Comparison of ENCODE assay signal across 9 mouse cellular contexts in the genomic region with DNA sequence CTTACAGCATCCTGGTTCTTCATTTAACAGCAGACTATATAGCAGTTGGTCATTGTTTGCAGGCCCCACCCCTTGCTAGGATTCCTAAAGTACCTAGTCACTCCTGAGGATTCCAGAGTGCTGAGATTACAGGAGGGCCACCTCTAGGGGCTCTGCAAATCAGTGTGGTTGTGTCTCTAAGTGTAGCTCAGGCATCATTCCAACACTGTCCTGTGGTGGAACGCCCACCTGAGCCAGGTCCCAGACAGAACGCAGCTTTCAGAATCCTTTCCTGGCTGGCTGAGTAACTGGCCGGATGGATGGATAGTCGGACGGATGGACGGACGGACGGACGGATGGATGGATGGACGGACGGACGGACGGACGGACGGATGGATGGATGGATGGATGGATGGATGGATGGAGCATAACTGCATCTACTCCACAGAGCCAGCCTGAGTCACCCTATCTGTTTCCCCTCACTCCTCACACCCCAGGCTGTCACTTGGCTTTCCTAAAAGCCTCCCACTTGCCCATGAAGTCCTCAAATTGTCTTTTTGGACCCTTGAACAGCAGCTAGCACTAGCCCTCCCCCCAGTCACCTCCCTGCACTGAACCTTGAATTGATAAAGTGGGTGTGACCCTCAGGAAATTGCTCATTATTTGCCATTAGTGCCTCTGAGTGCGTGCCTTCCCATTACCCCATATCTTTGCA. TPM values are rescaled to one million over a fixed set of nuclear protein-coding genes. Genes with fewer than 3 reads are reported as not detected.
A peak's percentile ranks its signal among the peaks of the same experiment; 100 is the strongest.
DNase-seq lines count a peak whose midpoint lies in the region; ATAC-seq and TF ChIP-seq lines count a peak whose summit lies in the region.
"Had no signal": no experiment of that assay in that cellular context is flagged by ENCODE, and none has a peak within 500 bp of the region (broad histone marks: within the 10 kb centered on the region; RNA-seq: fewer than 3 reads in every experiment).

No protein-coding gene starts in this region.

- 76% methylated on average over 16 of the region's 16 CpGs for WGBS in kidney, adult 2 months
- 73% methylated on average over 16 of the region's 16 CpGs for WGBS in embryonic facial prominence, embryonic 10.5 days
- WGBS in hindbrain, embryonic 14.5 days, result 77% methylated on average over 16 of the region's 16 CpGs
- WGBS in midbrain, embryonic 13.5 days, result 80% methylated on average over 16 of the region's 16 CpGs

- no peaks in the 10 kb centered on the region for H3K9me3 ChIP-seq in embryonic facial prominence, embryonic 10.5 days
- no peaks in the 10 kb centered on the region for H3K9me3 ChIP-seq in hindbrain, embryonic 14.5 days (ENCODE audit: control insufficient read depth, low read length)
- no peaks in the 10 kb centered on the region for H3K9me3 ChIP-seq in midbrain, embryonic 13.5 days

- H3K4me1 ChIP-seq in kidney, adult 2 months (ENCODE audit: control insufficient read depth, insufficient read depth, low read length), result peaks cover 12% of the 10 kb centered on the region; the same call in 1 of the 2 replicates
- H3K4me1 ChIP-seq in embryonic facial prominence, embryonic 10.5 days, result peaks cover 23% of the 10 kb centered on the region
- H3K4me1 ChIP-seq in hindbrain, embryonic 14.5 days (replicated peaks; ENCODE audit: control insufficient read depth, insufficient read depth, low read length), result peaks cover 14% of the 10 kb centered on the region
- H3K4me1 ChIP-seq in midbrain, embryonic 13.5 days (replicated peaks), result peaks cover 18% of the 10 kb centered on the region

- intact Hi-C loops in left cerebral cortex, postnatal 4 days (cut with DNase I), result no loop called here

- H3K4me3 ChIP-seq in kidney, adult 2 months (ENCODE audit: insufficient read depth, low read depth, low read length), result peak overlapping the region; percentile 57
- peak overlapping the region; percentile 64 for H3K4me3 ChIP-seq in embryonic facial prominence, embryonic 10.5 days
- peak overlapping the region; percentile 45 for H3K4me3 ChIP-seq in hindbrain, embryonic 14.5 days (replicated peaks; ENCODE audit: low read length)
- peak overlapping the region; percentile 52 for H3K4me3 ChIP-seq in midbrain, embryonic 13.5 days (replicated peaks)

- no peak overlapping the region for H3K27ac ChIP-seq in kidney, adult 2 months (ENCODE audit: insufficient read depth, low read depth, low read length)
- H3K27ac ChIP-seq in embryonic facial prominence, embryonic 10.5 days (replicated peaks), result no peak overlapping the region; the same call in 1 of the 2 replicates
- peak overlapping the region; percentile 36 for H3K27ac ChIP-seq in hindbrain, embryonic 14.5 days
- H3K27ac ChIP-seq in midbrain, embryonic 13.5 days, result peak overlapping the region; percentile 67; the same call in 1 of the 2 replicates

- TF ChIP-seq POLR2A in kidney, adult 2 months (IDR thresholded peaks at IDR 0.05; ENCODE audit: low read depth, low read length), result no peak

- no peak for TF ChIP-seq CTCF in kidney, adult 2 months (conservative IDR thresholded peaks at IDR 0.05; ENCODE audit: insufficient read depth, insufficient read length, low read depth, low read length)

- H3K36me3 ChIP-seq in kidney, adult 2 months (ENCODE audit: control insufficient read depth, insufficient read depth, low read length), result no peaks in the 10 kb centered on the region
- H3K36me3 ChIP-seq in embryonic facial prominence, embryonic 10.5 days (replicated peaks), result no peaks in the 10 kb centered on the region
- H3K36me3 ChIP-seq in hindbrain, embryonic 14.5 days (replicated peaks; ENCODE audit: control insufficient read depth, insufficient read depth), result no peaks in the 10 kb centered on the region
- no peaks in the 10 kb centered on the region for H3K36me3 ChIP-seq in midbrain, embryonic 13.5 days

- H3K27me3 ChIP-seq in kidney, adult 2 months (replicated peaks; ENCODE audit: control insufficient read depth, insufficient read depth, low read length), result no peaks in the 10 kb centered on the region
- peaks cover 40% of the 10 kb centered on the region for H3K27me3 ChIP-seq in embryonic facial prominence, embryonic 10.5 days (replicated peaks; ENCODE audit: low read depth, poor library complexity, severe bottlenecking)
- no peaks in the 10 kb centered on the region for H3K27me3 ChIP-seq in hindbrain, embryonic 14.5 days (ENCODE audit: control insufficient read depth, insufficient read depth, low read length)
- H3K27me3 ChIP-seq in midbrain, embryonic 13.5 days, result 0 out of 2 replicates have a peak, but pooled peaks cover 8% of the 10 kb centered on the region

- H3K4me2 ChIP-seq in hindbrain, embryonic 14.5 days (replicated peaks), result peak overlapping the region; percentile 73
- H3K4me2 ChIP-seq in midbrain, embryonic 13.5 days (replicated peaks), result peak overlapping the region; percentile 74

- ATAC-seq in hindbrain, embryonic 14.5 days (ENCODE audit: low FRiP score), result peak; percentile 4; the same call in 1 of the 2 replicates
- ATAC-seq in midbrain, embryonic 13.5 days, result no peak; the same call in 1 of the 2 replicates

- H3K9ac ChIP-seq in hindbrain, embryonic 14.5 days, result peak overlapping the region; percentile 75
- peak overlapping the region; percentile 74 for H3K9ac ChIP-seq in midbrain, embryonic 13.5 days (replicated peaks)

- no peak for DNase-seq in kidney, adult 2 months
- DNase-seq in kidney, adult 9 months, result no peak
- DNase-seq in embryonic facial prominence, embryonic 10.5 days (ENCODE audit: low spot score), result no peak
- no peak for DNase-seq in hindbrain, embryonic 14.5 days (ENCODE audit: low spot score)
- no peak for DNase-seq in left cerebral cortex, postnatal 4 days
- no peak for DNase-seq in layer of hippocampus, postnatal 36 days
- DNase-seq in spleen, postnatal 14 days (ENCODE audit: low spot score in 2 of 2), result no peak

RNA-seq across cellular contexts. Expression of gene Vstm5, which starts 0.4 kb away (rescaled TPM):
- polyA plus RNA-seq in kidney, adult 2 months (2012; rRNA removed), result 11.6 and 15.6 TPM in 2 replicates
- polyA plus RNA-seq in embryonic facial prominence, embryonic 10.5 days (2016; fragmentation: Nextera tagmentation; extraction: Ambion mirVana), result 1.1 and 1.2 TPM in 2 replicates
- 30.5 and 35.9 TPM in 2 replicates for polyA plus RNA-seq in hindbrain, embryonic 14.5 days (2014; fragmentation: Nextera tagmentation; extraction: Ambion mirVana)
- 9.9 and 11.2 TPM in 2 replicates for polyA plus RNA-seq in midbrain, embryonic 13.5 days (2015; fragmentation: Nextera tagmentation; extraction: Ambion mirVana)
- 10 to 100 TPM; 12.7 to 13.6 TPM for total RNA-seq in left cerebral cortex, postnatal 4 days (2021)
- total RNA-seq in layer of hippocampus, postnatal 36 days (2021), result 1 to 10 TPM; 4.5 to 6.3 TPM
- total RNA-seq: neutrophil, adult 5-6 weeks had no signal

RNA-seq across cellular contexts. Expression of gene Med17, which starts 41.3 kb away (rescaled TPM):
- polyA plus RNA-seq in kidney, adult 2 months (2012; rRNA removed), result 20.5 and 21.3 TPM in 2 replicates
- polyA plus RNA-seq in embryonic facial prominence, embryonic 10.5 days (2016; fragmentation: Nextera tagmentation; extraction: Ambion mirVana), result 37.2 and 42.1 TPM in 2 replicates
- polyA plus RNA-seq in hindbrain, embryonic 14.5 days (2014; fragmentation: Nextera tagmentation; extraction: Ambion mirVana), result 33.0 and 40.2 TPM in 2 replicates
- polyA plus RNA-seq in midbrain, embryonic 13.5 days (2015; fragmentation: Nextera tagmentation; extraction: Ambion mirVana), result 34.8 and 38.5 TPM in 2 replicates
- total RNA-seq in left cerebral cortex, postnatal 4 days (2021), result 10 to 100 TPM; 34.1 to 38.6 TPM
- total RNA-seq in layer of hippocampus, postnatal 36 days (2021), result 10 to 100 TPM; 38.9 to 41.9 TPM

Comparison
In these comparisons a context has a peak if more than half of its experiments do, and no peak if none do; other contexts are left out.
1. H3K27ac ChIP-seq: peak in hindbrain, embryonic 14.5 days (single experiment) and midbrain, embryonic 13.5 days (single experiment); none in kidney, adult 2 months (single experiment) and embryonic facial prominence, embryonic 10.5 days (single experiment).
2. Peak in every context shown above with its lines, with median percentiles within 50 percentile points of each other: H3K4me3 ChIP-seq.